Mouse (Mus musculus) E14TG2a.4 (cell line): ENCODE data around the gene Zpbp2.

ENCODE experiments used
- CTCF ChIP-seq: conservative IDR thresholded peaks from 2 replicates; pipeline ENCODE4 v1.5.1; 2014; ENCODE audit warnings: low read length
- POU5F1 ChIP-seq: IDR thresholded peaks from 2 replicates; pipeline ENCODE4 v1.6.1; 2014; ENCODE audit warnings: low read length, borderline replicate concordance

GRCm38 (mm10) chr11:98540319-98540718, 10.6 kb upstream of the Zpbp2 start:
- TF ChIP-seq CTCF (peak; percentile 85), POU5F1 (no peak)
